Mouse (Mus musculus): ENCODE data around the gene Rragd. TPM values are rescaled to one million over a fixed set of nuclear protein-coding genes. Genes with fewer than 3 reads are reported as not detected.
A peak's percentile ranks its signal among the peaks of the same experiment; 100 is the strongest.
"Not testable (repeated sequence)": the region's sequence is repeated elsewhere in the genome, so short reads cannot be mapped to it uniquely, and the experiment has no call there.

Rragd gene
- polyA plus RNA-seq, 1 experiment from 2014 or later = 26.9 TPM

- H3K27ac ChIP-seq; H3K27me3 ChIP-seq (ENCODE audit: poor library complexity, severe bottlenecking); DNase-seq (ENCODE audit: extremely low spot score, low spot score); H3K9me3 ChIP-seq; H3K4me1 ChIP-seq; H3K36me3 ChIP-seq (replicated peaks); H3K4me3 ChIP-seq: not testable (repeated sequence)
- 93% methylated on average over 19 of the region's 19 CpGs for WGBS
Measured at GRCm38 (mm10) chr4:32964619-32965018, 18.2 kb upstream of the Rragd start.

DNA sequence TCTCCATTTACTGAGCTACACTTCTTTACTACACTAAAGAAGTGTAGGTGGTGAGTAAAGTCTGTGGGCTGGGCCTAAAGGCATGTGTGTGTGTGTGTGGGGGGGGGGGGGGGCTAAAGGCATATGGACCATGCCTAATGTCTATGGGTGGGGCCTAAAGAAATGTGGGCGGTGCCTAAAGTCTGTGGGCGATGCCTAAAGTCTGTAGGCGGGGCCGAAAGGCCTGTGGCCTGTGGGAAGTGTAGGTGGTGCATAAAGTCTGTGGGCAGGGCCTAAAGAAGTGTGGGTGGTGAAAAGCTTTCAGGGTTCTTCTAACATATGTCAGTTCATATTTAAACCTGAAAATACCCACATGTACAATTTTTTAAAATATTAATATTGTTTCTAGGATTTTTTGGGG, 5.5 kb upstream of the Rragd start:
- Histone ChIP-seq H3K4me1 (peaks cover 14% of the 10 kb centered on the region), H3K9me3 (peaks cover 23% of the 10 kb centered on the region), H3K27ac (no peak overlapping the region), H3K4me3 (no peak overlapping the region), H3K27me3 (ENCODE audit: poor library complexity, severe bottlenecking) (peaks cover 17% of the 10 kb centered on the region), H3K36me3 (replicated peaks) (no peaks in the 10 kb centered on the region)
- DNase-seq (ENCODE audit: extremely low spot score, low spot score) = no peak
- WGBS = 92% methylated on average over 4 of the region's 4 CpGs

GRCm38 (mm10) chr4:32980061-32980460, 2.8 kb upstream of the Rragd start:
- Histone ChIP-seq H3K4me3 (no peak overlapping the region), H3K36me3 (replicated peaks) (no peaks in the 10 kb centered on the region), H3K27ac (no peak overlapping the region), H3K27me3 (ENCODE audit: poor library complexity, severe bottlenecking) (peaks cover 17% of the 10 kb centered on the region), H3K4me1 (peaks cover 30% of the 10 kb centered on the region), H3K9me3 (peaks cover 4% of the 10 kb centered on the region; the same call in 1 of the 2 replicates)
- WGBS = 69% methylated on average over 3 of the region's 3 CpGs
- DNase-seq (ENCODE audit: extremely low spot score, low spot score) = no peak

GRCm38 (mm10) chr4:32981617-32982016, 1.2 kb upstream of the Rragd start:
- peak overlapping the region; percentile 96 for H3K4me3 ChIP-seq
- peak overlapping the region; percentile 99; the same call in 1 of the 2 replicates for H3K27ac ChIP-seq
- H3K36me3 ChIP-seq (replicated peaks) = no peaks in the 10 kb centered on the region
- peaks cover 44% of the 10 kb centered on the region for H3K4me1 ChIP-seq
- 18% methylated on average over 5 of the region's 5 CpGs for WGBS
- peaks cover 17% of the 10 kb centered on the region for H3K27me3 ChIP-seq (ENCODE audit: poor library complexity, severe bottlenecking)
- no peaks in the 10 kb centered on the region for H3K9me3 ChIP-seq
- DNase-seq (ENCODE audit: extremely low spot score, low spot score) = no peak

- Histone ChIP-seq H3K9me3 (no peaks in the 10 kb centered on the region), H3K4me3 (peak overlapping the region; percentile 96), H3K36me3 (replicated peaks) (no peaks in the 10 kb centered on the region), H3K4me1 (peaks cover 47% of the 10 kb centered on the region), H3K27me3 (ENCODE audit: poor library complexity, severe bottlenecking) (peaks cover 17% of the 10 kb centered on the region), H3K27ac (peak overlapping the region; percentile 99)
- peak; percentile 21 for DNase-seq (ENCODE audit: extremely low spot score, low spot score)
- under 1% methylated on average over 15 of the region's 15 CpGs for WGBS
Measured at GRCm38 (mm10) chr4:32982041-32982715, 659 bp upstream of the Rragd start.

GRCm38 (mm10) chr4:32983176-32984155, 629 bp downstream of the Rragd start:
- peak; percentile 71 for DNase-seq (ENCODE audit: extremely low spot score, low spot score)
- Histone ChIP-seq H3K9me3 (no peaks in the 10 kb centered on the region), H3K4me1 (peaks cover 47% of the 10 kb centered on the region), H3K27me3 (ENCODE audit: poor library complexity, severe bottlenecking) (peaks cover 17% of the 10 kb centered on the region), H3K36me3 (replicated peaks) (0 out of 2 replicates have a peak, but pooled peaks cover 2% of the 10 kb centered on the region), H3K4me3 (peak overlapping the region; percentile 96), H3K27ac (peak overlapping the region; percentile 99)
- under 1% methylated on average over 88 of the region's 94 CpGs for WGBS

DNA sequence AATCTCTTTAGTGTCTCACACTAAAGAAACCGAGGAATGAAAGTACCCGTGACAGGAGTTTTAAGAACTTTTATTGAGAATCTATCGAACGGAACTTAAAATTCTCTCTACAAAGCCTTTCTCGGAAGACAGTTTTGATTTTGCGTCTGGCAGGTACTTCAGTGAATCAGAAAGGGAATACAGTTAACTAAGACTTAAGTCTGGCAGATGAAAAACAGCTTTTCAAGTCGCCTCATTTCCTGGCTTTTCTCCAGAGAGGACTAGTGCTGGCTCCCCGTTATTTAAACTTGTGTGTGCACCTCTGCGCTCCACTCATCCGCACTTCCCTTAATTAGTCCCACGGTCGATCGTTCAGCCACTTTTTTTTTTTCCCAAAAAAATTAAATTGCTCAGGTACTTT, 1.4 kb downstream of the Rragd start:
- Histone ChIP-seq H3K36me3 (replicated peaks) (0 out of 2 replicates have a peak, but pooled peaks cover 2% of the 10 kb centered on the region), H3K4me3 (peak overlapping the region; percentile 96), H3K27ac (peak overlapping the region; percentile 99), H3K27me3 (ENCODE audit: poor library complexity, severe bottlenecking) (peaks cover 17% of the 10 kb centered on the region), H3K4me1 (peaks cover 47% of the 10 kb centered on the region), H3K9me3 (no peaks in the 10 kb centered on the region)
- peak; percentile 45 for DNase-seq (ENCODE audit: extremely low spot score, low spot score)
- 0% methylated on average over 13 of the region's 13 CpGs for WGBS

GRCm38 (mm10) chr4:32984801-32985675, 2.2 kb downstream of the Rragd start:
- Histone ChIP-seq H3K9me3 (no peaks in the 10 kb centered on the region), H3K4me1 (peaks cover 47% of the 10 kb centered on the region), H3K36me3 (replicated peaks) (0 out of 2 replicates have a peak, but pooled peaks cover 2% of the 10 kb centered on the region), H3K27me3 (ENCODE audit: poor library complexity, severe bottlenecking) (peaks cover 17% of the 10 kb centered on the region), H3K27ac (peak overlapping the region; percentile 99), H3K4me3 (peak overlapping the region; percentile 96)
- 7% methylated on average over 13 of the region's 13 CpGs for WGBS
- peak; percentile 51 for DNase-seq (ENCODE audit: extremely low spot score, low spot score)

GRCm38 (mm10) chr4:32985684-32986083, 2.8 kb downstream of the Rragd start:
- WGBS = 2% methylated on average over 3 of the region's 3 CpGs
- H3K4me1 ChIP-seq = peaks cover 47% of the 10 kb centered on the region
- H3K9me3 ChIP-seq = no peaks in the 10 kb centered on the region
- 0 out of 2 replicates have a peak, but pooled peaks cover 2% of the 10 kb centered on the region for H3K36me3 ChIP-seq (replicated peaks)
- peak overlapping the region; percentile 96 for H3K4me3 ChIP-seq
- H3K27me3 ChIP-seq (ENCODE audit: poor library complexity, severe bottlenecking) = peaks cover 16% of the 10 kb centered on the region
- H3K27ac ChIP-seq = peak overlapping the region; percentile 99
- no peak for DNase-seq (ENCODE audit: extremely low spot score, low spot score)

DNA sequence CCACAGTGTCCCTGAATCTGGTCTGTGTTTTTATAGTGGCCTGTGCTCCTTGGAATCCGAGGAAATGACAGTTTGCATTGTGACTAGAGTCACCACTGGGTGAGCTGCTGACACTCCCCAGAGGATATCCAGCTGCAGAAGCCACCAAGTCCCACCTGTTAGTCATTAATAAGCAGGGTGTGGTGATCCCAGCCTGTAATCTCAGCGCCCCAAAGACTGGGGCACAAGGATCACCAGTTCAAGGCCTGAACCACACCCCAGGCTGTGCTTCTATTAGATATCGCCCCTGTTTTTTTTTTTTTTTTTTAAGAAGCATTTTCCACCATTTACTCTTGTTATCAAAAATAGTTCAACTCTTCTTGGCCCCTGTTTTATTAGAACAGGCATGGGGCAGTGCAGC, 4.2 kb downstream of the Rragd start:
- Histone ChIP-seq H3K4me1 (peaks cover 36% of the 10 kb centered on the region), H3K36me3 (replicated peaks) (0 out of 2 replicates have a peak, but pooled peaks cover 2% of the 10 kb centered on the region), H3K9me3 (no peaks in the 10 kb centered on the region), H3K27me3 (ENCODE audit: poor library complexity, severe bottlenecking) (peaks cover 3% of the 10 kb centered on the region), H3K4me3 (no peak overlapping the region), H3K27ac (no peak overlapping the region)
- DNase-seq (ENCODE audit: extremely low spot score, low spot score) = no peak
- 57% methylated on average over 3 of the region's 3 CpGs for WGBS

DNA sequence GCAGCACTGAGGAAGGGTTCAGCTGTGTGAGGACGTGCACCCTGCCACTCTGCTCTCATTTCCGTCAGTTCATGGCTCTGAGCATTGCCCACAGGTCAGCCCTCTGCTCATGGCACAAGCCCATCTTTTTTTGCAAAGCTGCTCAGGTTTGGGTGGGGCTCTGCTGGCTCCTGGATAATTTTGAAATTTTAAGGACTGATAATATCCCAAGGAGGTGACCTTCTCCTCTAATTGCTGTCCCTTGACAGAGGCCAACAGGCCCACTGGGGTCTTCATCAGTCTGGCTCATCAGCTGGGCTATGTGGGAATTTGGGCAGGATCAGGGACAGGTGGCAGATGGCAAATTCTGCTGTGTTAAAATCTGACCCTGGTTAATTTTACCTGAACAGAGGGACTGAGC, 6.5 kb downstream of the Rragd start:
- no peak overlapping the region for H3K4me3 ChIP-seq
- H3K9me3 ChIP-seq = no peaks in the 10 kb centered on the region; the same call in 1 of the 2 replicates
- H3K27ac ChIP-seq = no peak overlapping the region
- no peaks in the 10 kb centered on the region for H3K27me3 ChIP-seq (ENCODE audit: poor library complexity, severe bottlenecking)
- 79% methylated on average over 2 of the region's 2 CpGs for WGBS
- peaks cover 16% of the 10 kb centered on the region for H3K36me3 ChIP-seq (replicated peaks)
- peaks cover 24% of the 10 kb centered on the region for H3K4me1 ChIP-seq
- no peak for DNase-seq (ENCODE audit: extremely low spot score, low spot score)

DNA sequence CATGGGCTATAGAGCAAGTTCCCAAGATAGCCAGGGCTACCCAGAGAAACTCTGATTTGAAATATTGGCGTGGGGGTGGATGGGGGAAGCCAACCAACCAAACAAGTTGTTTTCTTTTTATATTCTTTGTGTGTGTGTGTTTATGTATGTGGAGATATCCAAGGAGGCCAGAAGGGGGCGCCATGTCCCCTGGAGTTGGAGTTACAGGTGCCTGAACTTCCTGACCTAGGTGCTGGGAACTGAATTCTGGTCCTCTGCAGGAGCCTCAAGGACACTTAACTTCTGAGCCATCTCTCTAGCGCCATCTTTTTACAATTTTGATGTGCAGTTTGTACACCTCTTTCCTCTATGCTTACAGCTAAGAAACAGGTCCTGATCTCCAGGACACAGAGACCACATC, 11.3 kb downstream of the Rragd start:
- peaks cover 36% of the 10 kb centered on the region for H3K36me3 ChIP-seq (replicated peaks)
- WGBS = 83% methylated on average over 3 of the region's 3 CpGs
- no peak for DNase-seq (ENCODE audit: extremely low spot score, low spot score)
- no peak overlapping the region for H3K4me3 ChIP-seq
- no peak overlapping the region for H3K27ac ChIP-seq
- no peaks in the 10 kb centered on the region; the same call in 1 of the 2 replicates for H3K4me1 ChIP-seq
- H3K27me3 ChIP-seq (ENCODE audit: poor library complexity, severe bottlenecking) = no peaks in the 10 kb centered on the region
- H3K9me3 ChIP-seq = no peaks in the 10 kb centered on the region; the same call in 1 of the 2 replicates

Data from forebrain, embryonic 10.5 days (tissue).